Mouse (Mus musculus): ENCODE measurements at regions not wholly inside any gene's neighbourhood (a gene's known extent, or its start where the extent isn't known, plus 50 kb on each side); places are given as distances from the start of the nearest gene placed in this dataset.

GRCm38 (mm10) chr17:84107946-84108686, 79.6 kb downstream of the Zfp36l2 start:
- no peak for DNase-seq

- DNase-seq, result no peak
Observed at GRCm38 (mm10) chr17:84107497-84107896, 80.2 kb downstream of the Zfp36l2 start.

GRCm38 (mm10) chr17:84104242-84104641, 83.5 kb downstream of the Zfp36l2 start:
- no peak for DNase-seq

DNA sequence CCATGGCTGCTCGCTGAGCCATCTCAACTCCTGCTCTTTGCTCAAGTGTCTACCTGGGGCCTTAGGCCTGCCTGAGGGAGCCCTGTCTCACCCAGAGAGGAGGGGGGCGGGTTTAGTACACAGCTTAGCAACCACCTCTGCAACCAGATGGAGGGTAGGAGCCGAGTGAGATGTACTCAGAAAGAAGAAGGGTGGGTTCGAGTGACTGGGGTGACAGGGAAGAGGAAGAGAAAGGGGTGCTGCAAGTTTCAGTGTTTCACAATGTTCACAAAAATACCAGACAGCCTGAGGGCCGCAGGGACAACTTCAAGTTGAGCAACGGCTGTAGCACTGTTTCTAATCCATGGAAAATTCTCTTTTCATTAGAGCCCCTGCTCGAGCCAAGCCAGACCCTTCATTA, 84.4 kb downstream of the Zfp36l2 start:
- DNase-seq, result no peak

DNA sequence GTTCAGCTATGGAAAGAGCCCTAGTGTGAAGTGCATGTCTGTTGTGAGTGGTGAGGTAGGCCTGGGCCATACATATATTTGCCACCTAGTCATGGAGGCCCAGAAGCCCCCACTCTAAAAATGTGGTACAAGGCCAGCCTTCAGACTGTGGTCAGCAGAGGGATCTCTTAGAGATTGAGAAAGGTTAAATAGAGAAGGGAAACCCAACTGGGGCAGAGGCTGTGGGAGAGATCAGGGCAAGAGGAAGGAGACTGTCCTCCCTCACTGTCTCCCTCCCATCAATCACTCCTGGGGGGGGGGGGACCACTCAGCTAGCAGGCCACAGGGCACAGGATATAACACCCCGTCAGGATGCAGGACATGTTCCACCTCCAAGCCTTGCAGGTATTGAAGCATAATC, 86.1 kb downstream of the Zfp36l2 start:
- DNase-seq, result no peak

GRCm38 (mm10) chr17:84100523-84100922, 87.2 kb downstream of the Zfp36l2 start:
- peak; percentile 44 to 70 for DNase-seq

DNA sequence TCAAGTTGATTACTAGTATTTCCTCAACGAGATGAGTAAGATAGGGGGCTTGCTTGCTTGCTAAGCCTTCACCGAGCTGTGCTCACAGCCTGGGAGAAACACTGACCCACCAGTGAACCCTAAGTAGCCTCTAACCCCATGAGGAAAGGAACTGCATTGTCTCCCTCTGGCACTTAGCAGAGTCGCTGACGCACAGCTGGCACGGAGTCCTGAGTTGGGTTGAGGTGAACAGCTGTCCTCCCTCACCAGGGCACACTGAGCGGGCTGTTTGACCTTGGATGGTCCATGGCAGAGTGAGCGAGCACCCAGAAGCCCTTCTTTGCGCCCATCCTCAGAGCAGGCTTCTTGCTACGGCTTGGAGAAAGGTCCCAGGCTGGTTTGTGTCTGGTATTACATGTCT, 88.0 kb downstream of the Zfp36l2 start:
- DNase-seq, result peak in 1 of 2 experiments; percentile 61

- DNase-seq, result peak in 1 of 2 experiments; percentile 24
Observed at GRCm38 (mm10) chr17:84097871-84098430, 89.8 kb downstream of the Zfp36l2 start.

DNA sequence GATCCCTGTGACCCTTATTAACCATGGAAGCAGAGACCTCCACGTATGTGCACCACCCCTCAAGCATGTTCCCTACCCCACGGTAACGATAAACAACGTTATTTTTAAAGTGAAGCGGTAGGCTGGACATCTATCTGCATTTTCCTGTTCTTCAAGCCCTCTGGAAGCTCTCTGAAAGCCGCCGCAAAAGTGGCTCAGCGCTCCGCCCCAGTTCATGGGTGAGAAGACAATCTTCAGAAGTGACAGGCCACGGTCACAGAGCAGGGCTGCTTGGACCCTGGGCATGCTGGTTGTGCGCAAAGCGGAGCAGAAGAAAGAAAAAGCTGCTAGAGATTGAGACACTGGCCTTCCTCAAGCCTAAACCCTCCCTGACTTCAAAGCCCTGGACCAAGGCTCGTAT, 90.5 kb downstream of the Zfp36l2 start:
- peak in 1 of 2 experiments; percentile 28 for DNase-seq

DNA sequence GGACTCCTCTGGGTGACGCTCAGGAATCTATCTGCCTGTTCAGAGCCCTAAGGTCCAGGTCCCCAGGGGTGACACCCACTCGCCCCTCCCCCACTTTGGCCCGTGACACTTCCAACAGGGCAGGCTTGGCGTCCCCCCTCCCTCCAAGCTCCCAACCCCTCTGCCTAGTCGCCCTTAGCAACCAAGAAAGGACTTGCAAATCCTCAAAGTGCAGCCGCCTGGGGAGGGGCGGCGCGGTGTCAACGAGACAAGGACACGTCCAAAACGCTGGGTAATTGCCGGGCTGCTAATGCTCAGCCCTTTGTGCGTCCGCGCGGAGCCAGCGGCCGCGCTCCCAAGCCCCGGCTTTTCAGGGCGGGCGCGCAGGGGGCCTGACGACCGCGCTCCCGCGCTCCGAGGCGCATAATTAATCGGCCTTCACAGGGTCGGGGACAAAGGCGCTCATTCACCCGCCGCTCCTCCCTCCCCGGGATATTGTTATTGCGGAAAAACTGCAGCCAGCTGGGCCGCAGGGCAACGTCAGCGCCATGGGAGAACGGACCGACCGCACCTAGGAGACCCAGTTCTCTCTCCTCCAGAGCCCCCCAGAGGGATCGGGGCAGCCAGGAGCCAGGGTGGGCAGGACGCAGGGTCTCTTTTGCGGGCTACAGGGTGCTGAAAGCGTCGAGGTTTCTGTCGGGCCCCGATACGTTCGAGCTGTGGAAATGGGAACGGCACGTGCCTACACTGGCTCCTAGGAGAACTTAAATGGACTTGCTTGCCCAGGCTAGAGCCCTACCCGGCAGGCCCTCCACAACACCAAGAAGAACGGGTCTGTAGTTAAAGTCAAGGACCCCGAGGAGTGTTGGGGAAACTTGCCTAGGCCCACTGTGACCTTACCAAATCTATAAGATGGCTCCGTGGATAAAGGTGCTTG, 91.1 kb downstream of the Zfp36l2 start:
- peak; percentile 37 to 71 for DNase-seq

- DNase-seq, result no peak
Observed at GRCm38 (mm10) chr17:84095829-84096228, 91.9 kb downstream of the Zfp36l2 start.

DNA sequence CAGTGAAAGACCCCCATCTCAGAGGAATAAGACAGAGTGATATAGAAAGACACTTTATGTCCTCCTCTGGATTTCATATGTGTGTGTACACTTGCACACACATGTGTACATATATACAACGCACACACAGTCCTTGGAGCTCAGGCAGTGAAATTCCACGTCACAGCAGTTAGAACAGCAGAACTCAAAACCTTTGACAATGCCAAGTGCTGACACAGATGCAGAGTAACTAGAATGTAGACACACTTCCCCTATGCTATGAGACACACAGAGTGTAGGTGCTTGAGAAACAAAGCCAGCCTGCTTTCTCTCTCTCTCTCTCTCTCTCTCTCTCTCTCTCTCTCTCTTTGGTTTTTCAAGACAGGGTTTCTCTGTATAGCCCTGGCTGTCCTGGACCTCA, 92.7 kb downstream of the Zfp36l2 start:
- DNase-seq, result no peak

DNA sequence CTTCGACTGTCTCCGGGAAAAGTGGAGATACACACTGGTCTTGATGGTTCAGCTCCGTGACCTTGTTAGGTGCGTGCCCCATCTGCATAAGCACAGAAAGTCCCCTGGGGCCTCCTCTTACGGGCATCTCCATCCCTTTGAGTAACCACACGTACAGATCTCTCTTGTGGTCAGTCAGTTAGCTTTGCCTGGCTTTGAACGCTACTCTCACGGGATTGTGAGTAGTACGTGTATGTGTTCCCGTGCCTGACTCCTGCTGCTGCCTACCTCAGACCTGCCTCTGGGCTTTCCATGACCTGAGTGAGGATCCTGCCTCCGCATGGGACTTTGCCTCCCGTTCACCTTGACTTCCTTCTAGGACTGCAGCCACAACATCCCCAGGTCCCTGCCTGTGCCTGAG, 101.4 kb downstream of the Zfp36l2 start:
- no peak for DNase-seq

DNA sequence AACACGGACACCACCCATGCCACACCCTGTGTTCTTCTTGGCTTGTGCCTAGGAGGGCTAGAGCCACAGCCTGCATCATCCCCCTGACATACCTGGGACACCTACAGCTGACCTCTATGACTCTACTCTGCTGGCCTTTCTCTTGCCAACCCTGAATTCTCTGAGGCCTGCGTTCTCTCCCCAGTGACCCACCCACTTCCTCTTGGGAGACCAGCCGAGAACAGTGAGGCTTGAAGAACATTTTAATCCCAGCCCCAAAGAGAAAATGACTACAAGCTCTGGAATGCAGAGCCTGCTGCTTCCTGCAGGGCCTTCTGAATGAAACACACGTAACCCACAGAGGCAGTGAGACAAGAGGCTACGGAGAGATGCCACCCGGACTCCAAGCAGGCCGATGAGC, 102.0 kb downstream of the Zfp36l2 start:
- DNase-seq, result peak; percentile 67 to 82

DNA sequence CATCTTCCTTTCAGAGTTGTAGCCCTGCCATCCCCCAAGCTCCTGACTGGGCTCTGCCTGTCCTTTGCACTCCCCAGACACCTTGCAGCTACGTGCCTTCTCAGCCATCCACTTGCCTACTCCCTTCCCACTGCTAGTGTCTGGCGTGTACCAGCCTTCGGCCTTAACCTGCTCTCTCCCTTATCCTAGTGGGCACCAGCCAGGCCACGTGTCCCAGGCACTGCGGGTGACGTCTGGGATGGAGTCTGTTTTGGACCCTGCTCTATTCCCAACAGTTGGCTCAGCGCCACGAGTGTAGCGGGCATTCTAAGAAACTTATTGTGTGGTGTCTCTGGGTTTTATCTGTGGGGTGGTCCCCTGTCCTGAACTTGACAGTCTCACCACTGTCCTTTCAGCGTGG, 102.5 kb downstream of the Zfp36l2 start:
- DNase-seq, result peak in 1 of 2 experiments; percentile 30

GRCm38 (mm10) chr17:84083307-84084263, 104.2 kb downstream of the Zfp36l2 start:
- DNase-seq, result peak; percentile 56 to 71

DNA sequence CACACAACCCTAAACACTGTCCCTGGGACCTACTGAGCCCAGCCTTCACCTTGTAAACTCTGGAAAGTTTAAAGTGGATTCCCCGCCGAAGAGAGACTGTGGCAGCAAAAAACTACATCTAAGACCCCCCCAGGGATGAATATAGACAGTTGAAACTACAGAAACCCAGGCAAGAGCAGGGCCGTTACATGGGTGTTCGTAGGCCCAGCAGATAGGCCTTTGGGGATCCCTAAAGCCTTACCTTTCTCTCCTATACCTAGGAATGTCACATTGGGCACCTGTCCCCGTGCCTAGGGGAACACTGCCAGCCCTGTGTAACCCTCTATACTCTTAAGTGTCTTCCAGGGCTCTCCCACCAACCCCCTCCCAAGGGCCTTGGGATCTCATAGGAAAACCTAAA, 105.2 kb downstream of the Zfp36l2 start:
- DNase-seq, result no peak

DNA sequence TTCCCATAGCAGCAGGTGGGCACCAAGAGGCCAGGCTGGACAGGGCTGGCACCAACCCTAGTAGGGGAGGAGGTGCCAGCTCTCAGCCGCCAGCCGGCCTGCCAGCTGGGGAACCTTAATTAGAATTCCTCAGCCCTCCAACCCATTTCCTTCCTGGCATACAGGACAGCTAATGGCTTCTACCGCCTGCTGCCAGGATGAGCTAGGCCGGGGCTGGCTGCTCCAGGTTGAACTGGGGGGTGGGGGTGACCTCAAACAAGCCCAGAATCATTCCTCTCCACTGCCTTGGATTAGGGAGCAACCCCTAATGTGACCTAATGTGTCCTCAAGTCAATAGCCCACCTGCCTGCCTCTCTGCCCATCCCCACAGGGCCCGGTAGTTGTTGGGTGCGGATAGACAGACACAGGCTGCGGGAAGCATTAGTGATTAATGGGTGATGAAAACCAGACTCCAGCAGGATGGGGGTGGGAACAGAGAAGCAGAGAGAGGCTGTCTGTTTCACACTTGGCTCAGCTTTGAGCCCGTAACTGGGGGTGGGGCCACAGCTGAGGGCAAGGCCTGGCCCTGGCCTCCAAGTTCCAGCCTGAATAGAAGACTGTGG, 105.9 kb downstream of the Zfp36l2 start:
- DNase-seq, result peak; percentile 66 to 83

DNA sequence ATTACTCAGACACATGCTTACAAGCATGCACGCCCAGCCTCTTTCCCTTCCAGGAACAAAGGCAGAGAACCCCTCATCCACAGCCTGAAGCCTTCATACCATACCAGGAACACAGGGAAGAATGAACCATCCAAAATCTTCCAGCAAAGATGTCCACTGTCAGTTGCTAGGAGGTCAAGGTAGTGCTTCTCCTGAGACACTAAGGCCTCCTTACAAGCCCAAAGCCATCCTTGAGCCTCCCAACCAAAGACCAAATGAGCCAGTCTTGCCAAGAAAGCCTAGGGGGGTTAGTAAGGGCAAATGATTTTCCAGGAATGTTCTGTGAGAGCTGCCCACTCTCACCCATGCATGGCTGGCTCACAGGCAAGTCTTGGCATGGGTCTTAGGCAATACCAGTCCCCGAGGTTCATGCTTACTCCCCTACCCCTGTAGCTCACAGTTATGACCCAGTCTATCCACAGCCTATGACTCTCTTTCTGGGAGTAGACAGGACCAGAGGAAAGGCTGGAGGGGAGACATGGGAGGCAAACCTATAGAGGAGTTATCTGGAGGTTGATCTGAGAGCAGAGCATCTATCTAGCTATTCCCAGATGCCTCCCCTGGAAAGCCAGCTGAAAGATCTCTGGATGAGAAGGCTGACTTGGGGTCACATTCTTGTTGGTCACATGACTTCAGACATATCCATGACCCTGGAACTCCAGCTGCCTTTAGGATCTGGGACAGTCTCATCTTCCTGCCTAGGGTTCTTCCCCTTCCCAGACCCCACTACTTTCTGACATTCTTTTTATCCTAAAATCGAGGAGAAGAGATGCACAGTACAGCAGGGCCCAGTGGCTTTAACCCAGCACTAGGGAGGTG, 112.4 kb downstream of the Zfp36l2 start:
- no peak for DNase-seq

DNA sequence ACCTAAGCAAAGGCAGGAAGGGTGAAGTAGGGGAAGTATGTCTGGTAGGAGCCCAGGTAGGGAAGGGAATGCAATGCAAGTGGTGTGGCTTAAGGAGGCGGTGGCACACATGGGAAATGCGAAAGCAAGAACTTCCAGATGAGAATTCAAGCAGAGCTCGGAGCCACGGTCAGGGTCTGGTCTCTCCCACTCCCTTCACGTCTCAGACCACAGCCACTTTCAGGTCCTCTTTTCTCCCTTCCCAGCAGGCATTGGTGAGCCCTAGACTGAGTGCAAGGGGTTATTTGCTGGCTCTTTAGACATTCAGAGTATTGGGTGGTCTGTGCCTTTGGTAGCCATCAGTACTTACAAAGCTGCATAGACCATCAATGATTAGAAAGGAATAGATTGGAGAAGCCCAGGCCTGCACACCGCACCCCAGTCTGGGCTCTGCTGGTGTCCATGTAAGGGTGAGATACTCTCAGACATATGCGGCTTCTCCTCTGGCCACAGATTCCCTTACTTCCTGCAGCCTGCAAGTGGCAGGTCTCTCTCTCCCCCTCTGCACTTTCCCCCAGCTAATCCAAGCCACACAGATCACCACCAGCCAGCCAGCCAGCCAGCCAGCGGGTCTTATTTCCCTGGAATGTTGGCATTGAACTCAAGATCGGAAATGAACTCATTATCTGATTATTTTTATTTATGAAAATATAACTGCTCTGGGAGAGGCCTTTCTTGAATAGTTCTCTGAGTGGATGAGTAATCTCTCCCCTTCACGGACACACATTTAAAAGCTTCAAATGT, 113.6 kb downstream of the Zfp36l2 start:
- DNase-seq, result peak; percentile 57 to 67

Data from kidney, postnatal 25 days (tissue).